Mouse (Mus musculus) liver, embryonic 16.5 days (tissue): ENCODE measurements around the gene Gabrp. TPM values are rescaled to one million over a fixed set of nuclear protein-coding genes. Genes with fewer than 3 reads are reported as not detected.
A peak's percentile ranks its signal among the peaks of the same experiment; 100 is the strongest.

Experiments used
- ATAC-seq: fragments of 200-750 bp; cut with Nextera tagmentation; 2 replicates; pipeline ENCODE4 v1.8.0; 2017; ENCODE audit warnings: low read depth, mild to moderate bottlenecking, moderate number of reproducible peaks, moderate library complexity
- H3K27ac ChIP-seq: fragments of 300-500 bp; sonication (generic); 2 replicates; pipeline ENCODE4 v1.5.1; 2014; ENCODE audit warnings: mild to moderate bottlenecking, low read length
- H3K27me3 ChIP-seq: fragments of 300-500 bp; sonication (generic); 2 replicates; pipeline ENCODE4 v1.6.1; 2014; ENCODE audit warnings: low read depth, low read length, mixed read lengths; ENCODE audit not compliant: control insufficient read depth, insufficient read depth
- H3K36me3 ChIP-seq: fragments of 300-500 bp; sonication (generic); 2 replicates; pipeline ENCODE4 v1.6.1; 2014; ENCODE audit warnings: mild to moderate bottlenecking; ENCODE audit not compliant: control insufficient read depth, insufficient read depth
- H3K4me1 ChIP-seq: fragments of 300-500 bp; sonication (generic); 2 replicates; pipeline ENCODE4 v1.6.1; 2014; ENCODE audit warnings: low read depth, low read length, mixed read lengths; ENCODE audit not compliant: control insufficient read depth
- H3K4me2 ChIP-seq: fragments of 300-500 bp; sonication (generic); 2 replicates; pipeline ENCODE4 v1.6.1; 2014; ENCODE audit warnings: low read depth, low read length, mixed read lengths
- H3K4me3 ChIP-seq: fragments of 300-500 bp; sonication (generic); 2 replicates; pipeline ENCODE4 v1.5.1; 2014; ENCODE audit warnings: low read depth, mild to moderate bottlenecking, low read length
- H3K9ac ChIP-seq: fragments of 300-500 bp; sonication (generic); 2 replicates; pipeline ENCODE4 v1.6.1; 2014; ENCODE audit warnings: low read depth, low read length
- H3K9me3 ChIP-seq: fragments of 300-500 bp; sonication (generic); replicated peaks from 2 replicates; pipeline ENCODE4 v1.6.1; 2016; ENCODE audit warnings: low read length; ENCODE audit not compliant: control insufficient read depth
- WGBS: fragments of 180-500 bp; shearing (Covaris S2); extraction: QIAGEN DNeasy Blood & Tissue Kit; methylation state at CpG from one replicate; pipeline ENCODE4 v1.1.7; 2014; ENCODE audit not compliant: insufficient replicate concordance; 5-methylcytosine and 5-hydroxymethylcytosine counted together
- polyA plus RNA-seq: library from polyadenylated mRNA; unstranded; fragments of >200 nt; fragmentation: Nextera tagmentation; extraction: Ambion mirVana; gene quantifications from 2 replicates; pipeline ENCODE4 v1.2.1, GENCODE M21; 2015

Gabrp gene
- polyA plus RNA-seq, 1 experiment from 2014 or later: 0.07 TPM

GRCm38 (mm10) chr11:33544121-33544520, 34.6 kb downstream of the Gabrp start:
- Histone ChIP-seq H3K4me1 (no peaks in the 10 kb centered on the region), H3K9me3 (no peaks in the 10 kb centered on the region), H3K4me3 (no peak overlapping the region), H3K27ac (no peak overlapping the region), H3K4me2 (no peak overlapping the region), H3K27me3 (no peaks in the 10 kb centered on the region), H3K36me3 (no peaks in the 10 kb centered on the region), H3K9ac (no peak overlapping the region)
- 57% methylated on average over 11 of the region's 11 CpGs for WGBS
- ATAC-seq: no peak

GRCm38 (mm10) chr11:33537390-33538125, 41.2 kb downstream of the Gabrp start:
- Histone ChIP-seq H3K9ac (no peak overlapping the region), H3K36me3 (no peaks in the 10 kb centered on the region), H3K9me3 (no peaks in the 10 kb centered on the region), H3K4me2 (no peak overlapping the region), H3K4me3 (no peak overlapping the region), H3K27me3 (no peaks in the 10 kb centered on the region), H3K27ac (no peak overlapping the region), H3K4me1 (no peaks in the 10 kb centered on the region)
- no peak for ATAC-seq
- 51% methylated on average over 5 of the region's 5 CpGs for WGBS

DNA sequence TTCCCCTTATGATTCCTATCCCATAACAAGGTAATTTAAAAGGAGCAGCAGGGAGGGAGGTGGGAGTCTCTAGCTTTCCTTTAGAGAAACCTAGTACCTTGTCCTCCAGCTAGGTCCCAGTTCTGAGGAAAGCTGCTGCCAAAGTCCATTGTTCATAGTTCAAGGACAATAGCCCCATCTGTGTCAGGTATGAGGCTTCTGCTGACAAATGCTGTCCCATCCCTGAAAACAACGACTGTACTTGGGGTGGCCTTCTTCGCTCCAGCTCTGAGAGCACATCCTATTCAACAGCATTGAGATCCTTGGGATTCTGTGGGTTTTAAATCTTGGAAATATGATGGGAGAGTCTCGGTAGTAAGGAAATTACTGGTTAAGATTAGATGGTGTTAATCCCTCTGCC, 42.1 kb downstream of the Gabrp start:
- H3K27me3 ChIP-seq: no peaks in the 10 kb centered on the region
- WGBS: 67% methylated on average over 3 of the region's 3 CpGs
- H3K36me3 ChIP-seq: no peaks in the 10 kb centered on the region
- no peak overlapping the region for H3K4me3 ChIP-seq
- H3K9me3 ChIP-seq: no peaks in the 10 kb centered on the region
- no peak overlapping the region for H3K4me2 ChIP-seq
- no peak for ATAC-seq
- H3K27ac ChIP-seq: no peak overlapping the region
- H3K9ac ChIP-seq: no peak overlapping the region
- no peaks in the 10 kb centered on the region for H3K4me1 ChIP-seq

- Histone ChIP-seq H3K4me1 (no peaks in the 10 kb centered on the region), H3K4me2 (no peak overlapping the region), H3K27ac (no peak overlapping the region), H3K9ac (no peak overlapping the region), H3K9me3 (no peaks in the 10 kb centered on the region), H3K4me3 (no peak overlapping the region), H3K27me3 (no peaks in the 10 kb centered on the region), H3K36me3 (no peaks in the 10 kb centered on the region)
- ATAC-seq: no peak
- WGBS: 64% methylated on average over 4 of the region's 4 CpGs
Observed at GRCm38 (mm10) chr11:33534541-33534940, 44.2 kb downstream of the Gabrp start.

DNA sequence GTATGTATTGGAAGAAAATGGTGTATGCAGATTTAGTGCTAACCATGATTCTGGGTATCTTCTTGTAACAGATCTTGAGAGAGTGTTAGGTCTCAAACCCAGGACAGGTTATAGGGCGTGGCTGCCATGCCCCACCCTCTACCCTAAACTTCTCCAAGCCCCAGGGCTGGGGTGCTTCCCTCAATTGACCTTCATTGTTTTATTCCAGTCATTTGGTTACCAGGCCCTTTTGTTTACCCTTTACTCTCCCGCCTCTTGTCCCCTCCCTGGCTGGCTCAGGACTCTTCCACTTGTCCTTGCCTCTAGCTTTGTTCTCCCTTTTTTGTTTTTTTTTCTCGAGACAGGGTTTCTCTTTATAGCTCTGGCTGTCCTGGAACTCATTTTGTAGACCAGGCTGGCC, 45.2 kb downstream of the Gabrp start:
- Histone ChIP-seq H3K27ac (no peak overlapping the region), H3K4me2 (no peak overlapping the region), H3K9ac (no peak overlapping the region), H3K9me3 (no peaks in the 10 kb centered on the region), H3K27me3 (no peaks in the 10 kb centered on the region), H3K4me1 (no peaks in the 10 kb centered on the region), H3K36me3 (no peaks in the 10 kb centered on the region), H3K4me3 (no peak overlapping the region)
- ATAC-seq: no peak
- 41% methylated on average over 3 of the region's 3 CpGs for WGBS

DNA sequence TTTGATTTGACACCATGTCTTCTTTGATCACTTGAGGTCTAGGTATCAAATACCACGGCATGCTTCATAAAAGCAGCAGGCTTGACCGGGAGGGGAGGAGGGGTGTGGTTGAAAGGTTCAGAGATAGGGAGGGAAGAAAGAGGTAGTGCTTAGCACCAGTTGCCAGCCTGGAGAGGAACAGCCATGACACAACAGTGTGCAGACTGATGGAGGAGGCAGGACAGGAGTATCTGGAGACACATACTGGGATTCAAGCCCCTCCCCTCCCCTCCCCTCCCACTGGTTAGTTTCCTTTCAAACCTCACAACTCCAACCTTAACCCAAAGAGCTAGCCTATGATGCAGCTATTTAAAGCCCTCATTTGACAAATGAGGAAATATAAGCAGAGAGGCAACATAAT, 49.2 kb downstream of the Gabrp start:
- WGBS: 21% methylated on average over 2 of the region's 2 CpGs
- H3K36me3 ChIP-seq: no peaks in the 10 kb centered on the region
- H3K9me3 ChIP-seq: no peaks in the 10 kb centered on the region
- ATAC-seq: no peak
- H3K4me3 ChIP-seq: no peak overlapping the region
- H3K4me1 ChIP-seq: no peaks in the 10 kb centered on the region
- no peaks in the 10 kb centered on the region for H3K27me3 ChIP-seq
- H3K9ac ChIP-seq: no peak overlapping the region
- H3K4me2 ChIP-seq: no peak overlapping the region
- H3K27ac ChIP-seq: no peak overlapping the region

DNA sequence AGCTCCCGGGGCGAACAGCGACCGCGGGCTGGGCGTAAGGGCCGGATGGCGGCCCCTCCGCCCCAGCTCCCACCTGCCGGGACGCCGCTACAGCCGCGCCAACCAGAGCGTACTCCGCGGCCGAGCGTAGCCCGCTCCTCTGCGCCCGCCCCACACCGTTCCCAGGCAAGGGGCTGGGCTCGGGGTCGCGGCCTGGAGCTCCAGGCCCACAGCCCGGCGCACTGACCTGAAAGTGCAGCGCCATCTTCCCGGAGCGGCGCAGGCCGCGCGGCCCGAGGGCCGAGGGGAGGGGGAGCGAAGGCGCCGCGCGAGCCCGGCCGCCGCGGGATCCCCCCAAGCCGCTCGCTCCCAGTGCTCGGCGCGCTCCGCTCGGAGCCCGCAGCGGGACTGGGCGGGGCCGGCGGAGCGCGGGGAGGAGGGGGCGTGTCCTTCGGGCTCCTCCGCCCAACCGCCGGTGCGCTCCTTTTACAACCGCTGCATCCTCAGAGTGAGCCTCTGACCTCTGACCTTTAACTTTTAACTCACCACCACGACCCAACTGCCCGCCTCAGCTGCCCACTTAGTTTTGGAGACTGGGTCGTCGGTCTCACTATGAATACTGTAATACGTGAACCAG, 65.3 kb downstream of the Gabrp start, which contains the start of gene Ranbp17:
Gene Ranbp17, minus strand, starts transcription at position 371 of the 616 bp plus-strand sequence.
- peak within 1 kb of the TSS; percentile 84 for H3K4me3 ChIP-seq
- peak within 1 kb of the TSS; percentile 95 for H3K4me2 ChIP-seq
- no peaks in the 10 kb centered on the region for H3K9me3 ChIP-seq
- no peak within 1 kb of the TSS for H3K27ac ChIP-seq
- 2% methylated on average over 62 of the region's 72 CpGs for WGBS
- H3K9ac ChIP-seq: peak within 1 kb of the TSS; percentile 75
- H3K36me3 ChIP-seq: no peaks in the 10 kb centered on the region
- peaks cover 7% of the 10 kb centered on the region; the same call in 1 of the 2 replicates for H3K4me1 ChIP-seq
- peak; percentile 83 for ATAC-seq
- no peaks in the 10 kb centered on the region for H3K27me3 ChIP-seq

GRCm38 (mm10) chr11:33512854-33513375, 65.8 kb downstream of the Gabrp start:
- Histone ChIP-seq H3K27ac (no peak overlapping the region), H3K4me1 (peaks cover 7% of the 10 kb centered on the region; the same call in 1 of the 2 replicates)
- WGBS: under 1% methylated on average over 34 of the region's 43 CpGs

DNA sequence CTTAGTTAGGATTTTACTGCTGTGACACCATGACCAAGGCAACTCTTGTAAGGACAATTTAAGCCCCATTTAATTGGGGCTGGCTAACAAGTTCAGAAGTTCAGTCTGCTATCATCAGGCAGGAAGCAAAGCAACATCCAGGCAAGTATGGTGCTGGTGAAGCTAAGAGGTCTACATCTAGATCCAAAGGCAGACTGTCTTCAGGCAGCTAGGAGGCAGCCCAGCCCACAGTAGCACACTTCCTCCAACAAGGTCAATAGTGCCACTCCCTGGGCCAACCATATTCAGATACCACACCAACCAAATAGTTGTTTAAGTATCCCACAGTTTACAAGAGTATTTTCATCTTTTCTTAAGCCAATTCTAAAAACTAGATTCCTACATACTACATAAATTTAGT, 69.4 kb downstream of the Gabrp start:
- Histone ChIP-seq H3K27ac (no peak overlapping the region), H3K4me2 (no peak overlapping the region), H3K9me3 (no peaks in the 10 kb centered on the region), H3K4me1 (peaks cover 7% of the 10 kb centered on the region; the same call in 1 of the 2 replicates), H3K36me3 (no peaks in the 10 kb centered on the region), H3K9ac (no peak overlapping the region), H3K4me3 (no peak overlapping the region), H3K27me3 (no peaks in the 10 kb centered on the region)
- ATAC-seq: no peak

More at GRCm38 (mm10) chr11:33512854-33513375, 65.8 kb downstream of the Gabrp start:
- Histone ChIP-seq H3K27me3 (no peaks in the 10 kb centered on the region), H3K36me3 (no peaks in the 10 kb centered on the region), H3K4me2 (peak overlapping the region; percentile 95), H3K9ac (peak overlapping the region; percentile 75), H3K4me3 (peak overlapping the region; percentile 84), H3K9me3 (no peaks in the 10 kb centered on the region)
- peak; percentile 92 for ATAC-seq
